Mouse (Mus musculus): Measurements from ENCODE around the gene Cpt1a.

Cpt1a gene

GRCm38 (mm10) chr19:3431066-3431465, 108.9 kb downstream of the Cpt1a start:
- DNase-seq = no peak

- no peak for DNase-seq
Measured at GRCm38 (mm10) chr19:3431969-3432368, 109.8 kb downstream of the Cpt1a start.

- no peak for DNase-seq
Measured at GRCm38 (mm10) chr19:3434124-3434523, 112.0 kb downstream of the Cpt1a start.

GRCm38 (mm10) chr19:3434641-3435040, 112.5 kb downstream of the Cpt1a start:
- no peak for DNase-seq

Measured in right cerebral cortex, postnatal 14 days (tissue).